Mouse (Mus musculus) neural tube, embryonic 12.5 days (tissue): Measurements from ENCODE around the gene Prf1. TPM values are rescaled to one million over a fixed set of nuclear protein-coding genes. Genes with fewer than 3 reads are reported as not detected.

Experiments used
- ATAC-seq: fragments of 200-750 bp; cut with Nextera tagmentation; 2 replicates; pipeline ENCODE4 v1.8.0; 2017; ENCODE audit warnings: low read depth, mild to moderate bottlenecking, moderate TSS enrichment, moderate library complexity; ENCODE audit not compliant: low FRiP score
- H3K27ac ChIP-seq: fragments of 300-500 bp; sonication (generic); 2 replicates; pipeline ENCODE4 v1.5.1; 2016
- H3K27me3 ChIP-seq: fragments of 300-500 bp; sonication (generic); replicated peaks from 2 replicates; pipeline ENCODE4 v1.6.1; 2016; ENCODE audit warnings: mild to moderate bottlenecking
- H3K36me3 ChIP-seq: fragments of 300-500 bp; sonication (generic); 2 replicates; pipeline ENCODE4 v1.6.1; 2016; ENCODE audit warnings: mild to moderate bottlenecking
- H3K4me1 ChIP-seq: fragments of 300-500 bp; sonication (generic); 2 replicates; pipeline ENCODE4 v1.6.1; 2016
- H3K4me2 ChIP-seq: fragments of 300-500 bp; sonication (generic); replicated peaks from 2 replicates; pipeline ENCODE4 v1.6.1; 2016; ENCODE audit warnings: mild to moderate bottlenecking
- H3K4me3 ChIP-seq: fragments of 300-500 bp; sonication (generic); 2 replicates; pipeline ENCODE4 v1.5.1; 2016
- H3K9ac ChIP-seq: fragments of 300-500 bp; sonication (generic); 2 replicates; pipeline ENCODE4 v1.6.1; 2016; ENCODE audit warnings: mild to moderate bottlenecking
- H3K9me3 ChIP-seq: fragments of 300-500 bp; sonication (generic); 2 replicates; pipeline ENCODE4 v1.6.1; 2016; ENCODE audit warnings: mild to moderate bottlenecking
- WGBS: fragments of 180-500 bp; shearing (Covaris S2); methylation state at CpG from one replicate; pipeline ENCODE4 v1.1.7; 2016; 5-methylcytosine and 5-hydroxymethylcytosine counted together
- polyA plus RNA-seq: library from polyadenylated mRNA; unstranded; fragments of >200 nt; fragmentation: Nextera tagmentation; extraction: Ambion mirVana; gene quantifications from 2 replicates; pipeline ENCODE4 v1.2.1, GENCODE M21; 2016

Gene Prf1
- polyA plus RNA-seq, 1 experiment from 2014 or later, result not detected

GRCm38 (mm10) chr10:61294242-61294641 lies 3.4 kb upstream of the Prf1 start:
- Histone ChIP-seq H3K36me3 (no peaks in the 10 kb centered on the region), H3K4me1 (no peaks in the 10 kb centered on the region), H3K27me3 (no peaks in the 10 kb centered on the region), H3K27ac (no peak overlapping the region), H3K4me2 (no peak overlapping the region), H3K4me3 (no peak overlapping the region), H3K9me3 (no peaks in the 10 kb centered on the region), H3K9ac (no peak overlapping the region)
- no peak for ATAC-seq
- WGBS, result 90% methylated on average over 8 of the region's 8 CpGs

GRCm38 (mm10) chr10:61296713-61297445 lies 754 bp upstream of the Prf1 start:
- ATAC-seq, result no peak

GRCm38 (mm10) chr10:61300996-61301395 lies 3.4 kb downstream of the Prf1 start:
- Histone ChIP-seq H3K4me3 (no peak overlapping the region), H3K36me3 (no peaks in the 10 kb centered on the region), H3K4me1 (no peaks in the 10 kb centered on the region)

More at GRCm38 (mm10) chr10:61296713-61297445, 754 bp upstream of the Prf1 start:
- Histone ChIP-seq H3K4me2 (no peak overlapping the region), H3K27me3 (no peaks in the 10 kb centered on the region), H3K27ac (no peak overlapping the region), H3K36me3 (no peaks in the 10 kb centered on the region), H3K4me3 (no peak overlapping the region), H3K4me1 (no peaks in the 10 kb centered on the region), H3K9me3 (no peaks in the 10 kb centered on the region), H3K9ac (no peak overlapping the region)
- 81% methylated on average over 8 of the region's 8 CpGs for WGBS

GRCm38 (mm10) chr10:61304046-61304445 lies 6.4 kb downstream of the Prf1 start:
- ATAC-seq, result no peak
- Histone ChIP-seq H3K4me2 (no peak overlapping the region), H3K4me1 (no peaks in the 10 kb centered on the region), H3K9ac (no peak overlapping the region), H3K36me3 (no peaks in the 10 kb centered on the region), H3K27me3 (no peaks in the 10 kb centered on the region), H3K4me3 (no peak overlapping the region), H3K9me3 (no peaks in the 10 kb centered on the region), H3K27ac (no peak overlapping the region)
- WGBS, result 79% methylated on average over 6 of the region's 6 CpGs

More at GRCm38 (mm10) chr10:61300996-61301395, 3.4 kb downstream of the Prf1 start:
- Histone ChIP-seq H3K27ac (no peak overlapping the region), H3K9ac (no peak overlapping the region), H3K27me3 (no peaks in the 10 kb centered on the region), H3K4me2 (no peak overlapping the region), H3K9me3 (no peaks in the 10 kb centered on the region)
- WGBS, result 83% methylated on average over 3 of the region's 3 CpGs
- ATAC-seq, result no peak

- ATAC-seq, result no peak
- no peaks in the 10 kb centered on the region for H3K4me1 ChIP-seq
- no peak overlapping the region for H3K4me3 ChIP-seq
- no peak overlapping the region for H3K27ac ChIP-seq
- no peaks in the 10 kb centered on the region for H3K9me3 ChIP-seq
- no peaks in the 10 kb centered on the region for H3K36me3 ChIP-seq
- H3K27me3 ChIP-seq, result no peaks in the 10 kb centered on the region
- H3K9ac ChIP-seq, result no peak overlapping the region
- H3K4me2 ChIP-seq, result no peak overlapping the region
- 89% methylated on average over 13 of the region's 13 CpGs for WGBS
Measured at GRCm38 (mm10) chr10:61305928-61306590, 8.4 kb downstream of the Prf1 start.

- Histone ChIP-seq H3K4me2 (no peak overlapping the region), H3K4me3 (no peak overlapping the region), H3K27ac (no peak overlapping the region), H3K36me3 (no peaks in the 10 kb centered on the region), H3K9me3 (no peaks in the 10 kb centered on the region), H3K9ac (no peak overlapping the region), H3K27me3 (no peaks in the 10 kb centered on the region), H3K4me1 (no peaks in the 10 kb centered on the region)
- ATAC-seq, result no peak
- WGBS, result 68% methylated on average over 12 of the region's 12 CpGs
Measured at GRCm38 (mm10) chr10:61308706-61309320, 11.2 kb downstream of the Prf1 start.

GRCm38 (mm10) chr10:61312159-61312558 lies 14.5 kb downstream of the Prf1 start:
- Histone ChIP-seq H3K4me1 (peaks cover 4% of the 10 kb centered on the region; the same call in 1 of the 2 replicates), H3K27me3 (no peaks in the 10 kb centered on the region), H3K4me3 (no peak overlapping the region), H3K27ac (no peak overlapping the region), H3K4me2 (no peak overlapping the region), H3K9me3 (no peaks in the 10 kb centered on the region), H3K36me3 (no peaks in the 10 kb centered on the region), H3K9ac (no peak overlapping the region)
- WGBS, result 91% methylated on average over 6 of the region's 6 CpGs
- no peak for ATAC-seq

GRCm38 (mm10) chr10:61312754-61313153 lies 15.1 kb downstream of the Prf1 start:
- H3K27ac ChIP-seq, result no peak overlapping the region
- H3K9me3 ChIP-seq, result no peaks in the 10 kb centered on the region
- H3K27me3 ChIP-seq, result no peaks in the 10 kb centered on the region
- 45% methylated on average over 7 of the region's 7 CpGs for WGBS
- no peak for ATAC-seq
- no peak overlapping the region for H3K9ac ChIP-seq
- no peak overlapping the region for H3K4me2 ChIP-seq
- no peak overlapping the region for H3K4me3 ChIP-seq
- no peaks in the 10 kb centered on the region for H3K36me3 ChIP-seq
- H3K4me1 ChIP-seq, result peaks cover 4% of the 10 kb centered on the region; the same call in 1 of the 2 replicates

GRCm38 (mm10) chr10:61313750-61314149 lies 16.1 kb downstream of the Prf1 start:
- Histone ChIP-seq H3K36me3 (no peaks in the 10 kb centered on the region), H3K27ac (no peak overlapping the region), H3K4me1 (peaks cover 4% of the 10 kb centered on the region; the same call in 1 of the 2 replicates), H3K9me3 (no peaks in the 10 kb centered on the region), H3K4me3 (no peak overlapping the region), H3K4me2 (no peak overlapping the region), H3K9ac (no peak overlapping the region), H3K27me3 (no peaks in the 10 kb centered on the region)
- no peak for ATAC-seq
- 79% methylated on average over 7 of the region's 7 CpGs for WGBS

GRCm38 (mm10) chr10:61315324-61315880 lies 17.8 kb downstream of the Prf1 start:
- H3K4me1 ChIP-seq, result peaks cover 4% of the 10 kb centered on the region; the same call in 1 of the 2 replicates
- no peaks in the 10 kb centered on the region for H3K9me3 ChIP-seq
- H3K9ac ChIP-seq, result no peak overlapping the region
- no peaks in the 10 kb centered on the region for H3K27me3 ChIP-seq
- ATAC-seq, result no peak
- no peak overlapping the region for H3K4me2 ChIP-seq
- no peak overlapping the region for H3K27ac ChIP-seq
- H3K4me3 ChIP-seq, result no peak overlapping the region
- H3K36me3 ChIP-seq, result peaks cover 4% of the 10 kb centered on the region; the same call in 1 of the 2 replicates
- 17% methylated on average over 9 of the region's 9 CpGs for WGBS

GRCm38 (mm10) chr10:61318527-61318926 lies 20.9 kb downstream of the Prf1 start:
- 87% methylated on average over 3 of the region's 3 CpGs for WGBS
- H3K36me3 ChIP-seq, result peaks cover 14% of the 10 kb centered on the region; the same call in 1 of the 2 replicates
- no peaks in the 10 kb centered on the region for H3K9me3 ChIP-seq
- ATAC-seq, result no peak
- no peak overlapping the region for H3K4me3 ChIP-seq
- H3K9ac ChIP-seq, result no peak overlapping the region
- no peak overlapping the region for H3K4me2 ChIP-seq
- H3K4me1 ChIP-seq, result peaks cover 4% of the 10 kb centered on the region; the same call in 1 of the 2 replicates
- H3K27me3 ChIP-seq, result no peaks in the 10 kb centered on the region
- H3K27ac ChIP-seq, result no peak overlapping the region

- H3K4me3 ChIP-seq, result no peak overlapping the region
- no peak overlapping the region for H3K27ac ChIP-seq
- ATAC-seq, result no peak
- WGBS, result 73% methylated on average over 8 of the region's 8 CpGs
- H3K36me3 ChIP-seq, result peaks cover 14% of the 10 kb centered on the region
- H3K9me3 ChIP-seq, result no peaks in the 10 kb centered on the region
- H3K4me2 ChIP-seq, result no peak overlapping the region
- H3K27me3 ChIP-seq, result no peaks in the 10 kb centered on the region
- no peak overlapping the region for H3K9ac ChIP-seq
- peaks cover 13% of the 10 kb centered on the region; the same call in 1 of the 2 replicates for H3K4me1 ChIP-seq
Measured at GRCm38 (mm10) chr10:61324717-61325116, 27.1 kb downstream of the Prf1 start.
